Mouse (Mus musculus): ENCODE results near the gene Arhgap10.

The Arhgap10 gene

GRCm38 (mm10) chr8:77488215-77488606 is 29.5 kb downstream of the Arhgap10 start:
- intact Hi-C loops (cut with DNase I): no loop called here

GRCm38 (mm10) chr8:77487590-77488214 is 30.1 kb downstream of the Arhgap10 start:
- intact Hi-C loops (cut with DNase I): no loop called here

- intact Hi-C loops (cut with DNase I): no loop called here
These were observed 31.0 kb downstream of the Arhgap10 start for GRCm38 (mm10) chr8:77486749-77487148.

- intact Hi-C loops (cut with DNase I): loop anchor here (5.0 kb wide), 1 partner anchor 32 kb away; the partner anchor contains the start of gene Arhgap10
These were observed 32.9 kb downstream of the Arhgap10 start for GRCm38 (mm10) chr8:77484817-77485216.

GRCm38 (mm10) chr8:77484266-77484665 is 33.5 kb downstream of the Arhgap10 start:
- intact Hi-C loops (cut with DNase I): loop anchor here (5.0 kb wide), 1 partner anchor 33 kb away; the partner anchor contains the start of gene Arhgap10

GRCm38 (mm10) chr8:77483676-77484075 is 34.1 kb downstream of the Arhgap10 start:
- intact Hi-C loops (cut with DNase I): loop anchor here (5.0 kb wide), 1 partner anchor 34 kb away; the partner anchor contains the start of gene Arhgap10

GRCm38 (mm10) chr8:77481791-77482190 is 36.0 kb downstream of the Arhgap10 start:
- intact Hi-C loops (cut with DNase I): loop anchor here (5.0 kb wide), 1 partner anchor 36 kb away; the partner anchor contains the start of gene Arhgap10

- intact Hi-C loops (cut with DNase I): loop anchor here (5.0 kb wide), 1 partner anchor 37 kb away; the partner anchor contains the start of gene Arhgap10
These were observed 37.8 kb downstream of the Arhgap10 start for GRCm38 (mm10) chr8:77479995-77480394.

- intact Hi-C loops (cut with DNase I): no loop called here
These were observed 38.9 kb downstream of the Arhgap10 start for GRCm38 (mm10) chr8:77478913-77479273.

GRCm38 (mm10) chr8:77478155-77478912 is 39.4 kb downstream of the Arhgap10 start:
- intact Hi-C loops (cut with DNase I): no loop called here

- intact Hi-C loops (cut with DNase I): no loop called here
These were observed 40.1 kb downstream of the Arhgap10 start for GRCm38 (mm10) chr8:77477684-77478083.

- intact Hi-C loops (cut with DNase I): no loop called here
These were observed 43.1 kb downstream of the Arhgap10 start for GRCm38 (mm10) chr8:77474614-77475013.

- intact Hi-C loops (cut with DNase I): no loop called here
These were observed 44.0 kb downstream of the Arhgap10 start for GRCm38 (mm10) chr8:77473773-77474172.

GRCm38 (mm10) chr8:77473373-77473772 is 44.4 kb downstream of the Arhgap10 start:
- intact Hi-C loops (cut with DNase I): no loop called here

- intact Hi-C loops (cut with DNase I): no loop called here
These were observed 56.4 kb downstream of the Arhgap10 start for GRCm38 (mm10) chr8:77461392-77461791.

- intact Hi-C loops (cut with DNase I): no loop called here
These were observed 57.4 kb downstream of the Arhgap10 start for GRCm38 (mm10) chr8:77460363-77460762.

GRCm38 (mm10) chr8:77459696-77460095 is 58.1 kb downstream of the Arhgap10 start:
- intact Hi-C loops (cut with DNase I): no loop called here

- intact Hi-C loops (cut with DNase I): no loop called here
These were observed 59.2 kb downstream of the Arhgap10 start for GRCm38 (mm10) chr8:77458575-77458974.

- intact Hi-C loops (cut with DNase I): no loop called here
These were observed 61.5 kb downstream of the Arhgap10 start for GRCm38 (mm10) chr8:77456263-77456662.

GRCm38 (mm10) chr8:77453836-77454235 is 63.9 kb downstream of the Arhgap10 start:
- intact Hi-C loops (cut with DNase I): no loop called here

- intact Hi-C loops (cut with DNase I): no loop called here
These were observed 66.0 kb downstream of the Arhgap10 start for GRCm38 (mm10) chr8:77451466-77452382.
